Mouse (Mus musculus) skeletal muscle tissue, adult 2 months (tissue): ENCODE measurements at regions not wholly inside any gene's neighbourhood (a gene's known extent, or its start where the extent isn't known, plus 50 kb on each side); places are given as distances from the start of the nearest gene placed in this dataset.

Source experiments
- DNase-seq: peaks from one replicate; pipeline ENCODE4 v3.0.0-alpha.2; 2012; ENCODE audit warnings: low read depth, low spot score

- DNase-seq: no peak
These were observed 310.0 kb upstream of the Paip1 start for GRCm38 (mm10) chr13:119118382-119118781.

- DNase-seq: no peak
These were observed 288.0 kb upstream of the Paip1 start for GRCm38 (mm10) chr13:119140436-119140835.

- no peak for DNase-seq
These were observed 285.1 kb upstream of the Paip1 start for GRCm38 (mm10) chr13:119143351-119143750.

- no peak for DNase-seq
These were observed 282.7 kb upstream of the Paip1 start for GRCm38 (mm10) chr13:119145713-119146112.

- DNase-seq: no peak
These were observed 280.7 kb upstream of the Paip1 start for GRCm38 (mm10) chr13:119147701-119148100.

GRCm38 (mm10) chr13:119149141-119149540 is 279.3 kb upstream of the Paip1 start:
- DNase-seq: no peak

GRCm38 (mm10) chr13:119150847-119151548 is 277.4 kb upstream of the Paip1 start:
- no peak for DNase-seq

- no peak for DNase-seq
These were observed 250.6 kb upstream of the Paip1 start for GRCm38 (mm10) chr13:119177753-119178152.

- no peak for DNase-seq
These were observed 250.2 kb upstream of the Paip1 start for GRCm38 (mm10) chr13:119178212-119178611.

GRCm38 (mm10) chr13:119179157-119179920 is 249.1 kb upstream of the Paip1 start:
- no peak for DNase-seq

- no peak for DNase-seq
These were observed 244.0 kb upstream of the Paip1 start for GRCm38 (mm10) chr13:119184322-119184877.

- no peak for DNase-seq
These were observed 242.7 kb upstream of the Paip1 start for GRCm38 (mm10) chr13:119185567-119186143.

GRCm38 (mm10) chr13:119231556-119231955 is 196.8 kb upstream of the Paip1 start:
- no peak for DNase-seq

GRCm38 (mm10) chr13:119232100-119233029 is 196.0 kb upstream of the Paip1 start:
- DNase-seq: no peak

GRCm38 (mm10) chr13:119233030-119233385 is 195.4 kb upstream of the Paip1 start:
- DNase-seq: no peak

GRCm38 (mm10) chr13:119233869-119234268 is 194.5 kb upstream of the Paip1 start:
- DNase-seq: no peak

- DNase-seq: no peak
These were observed 186.0 kb upstream of the Paip1 start for GRCm38 (mm10) chr13:119242358-119242757.

GRCm38 (mm10) chr13:119247101-119247500 is 181.3 kb upstream of the Paip1 start:
- DNase-seq: no peak

GRCm38 (mm10) chr13:119252006-119252405 is 176.4 kb upstream of the Paip1 start:
- DNase-seq: no peak

- no peak for DNase-seq
These were observed 172.1 kb upstream of the Paip1 start for GRCm38 (mm10) chr13:119256350-119256749.

GRCm38 (mm10) chr13:119258515-119258914 is 169.9 kb upstream of the Paip1 start:
- no peak for DNase-seq
